Mouse (Mus musculus): ENCODE data around the gene Map3k3. TPM values are rescaled to one million over a fixed set of nuclear protein-coding genes. Genes with fewer than 3 reads are reported as not detected.
"Not testable (repeated sequence)": the region's sequence is repeated elsewhere in the genome, so short reads cannot be mapped to it uniquely, and the experiment has no call there.

The Map3k3 gene
- total RNA-seq, 2 experiments from 2014 or later, result 45.9 to 47.1 TPM

- DNase-seq (ENCODE audit: low spot score in 2 of 2), result no peak
These were observed 107.8 kb downstream of the Map3k3 start for GRCm38 (mm10) chr11:106192241-106192640.

DNA sequence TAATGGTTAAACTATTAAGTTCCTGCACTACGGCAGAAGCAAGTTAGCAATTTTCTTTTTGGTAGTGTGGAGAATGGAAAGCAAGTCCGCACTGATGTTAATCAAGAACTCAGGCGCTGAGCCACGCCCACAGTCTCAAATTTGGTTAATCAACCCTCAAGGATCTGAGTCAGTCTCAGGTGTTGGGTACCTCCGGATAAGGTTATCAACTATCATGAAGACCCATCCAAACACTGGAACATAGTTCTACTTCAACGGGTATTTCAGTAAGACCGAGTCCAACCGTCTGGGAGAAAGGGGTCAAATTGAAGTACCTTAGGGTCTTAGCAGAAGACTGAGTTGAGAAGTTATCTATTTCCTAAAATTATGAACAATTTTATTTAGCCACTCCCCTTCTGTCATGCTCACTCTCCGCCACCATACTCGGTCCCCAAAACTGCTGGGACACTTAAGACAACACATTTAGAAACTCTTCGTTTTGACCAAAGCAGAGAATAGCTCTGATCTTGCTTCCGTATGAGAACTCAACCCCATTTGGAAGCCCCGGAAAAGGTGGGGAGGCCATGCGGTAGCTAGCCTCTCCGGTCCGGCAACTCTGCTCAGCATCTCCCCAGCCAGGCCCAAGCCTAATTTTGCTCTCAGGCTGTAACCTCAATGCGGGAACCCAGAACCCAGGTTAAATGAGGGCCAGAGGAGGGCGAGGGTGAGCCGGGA, 108.4 kb downstream of the Map3k3 start:
- no peak for DNase-seq (ENCODE audit: low spot score in 2 of 2)

DNA sequence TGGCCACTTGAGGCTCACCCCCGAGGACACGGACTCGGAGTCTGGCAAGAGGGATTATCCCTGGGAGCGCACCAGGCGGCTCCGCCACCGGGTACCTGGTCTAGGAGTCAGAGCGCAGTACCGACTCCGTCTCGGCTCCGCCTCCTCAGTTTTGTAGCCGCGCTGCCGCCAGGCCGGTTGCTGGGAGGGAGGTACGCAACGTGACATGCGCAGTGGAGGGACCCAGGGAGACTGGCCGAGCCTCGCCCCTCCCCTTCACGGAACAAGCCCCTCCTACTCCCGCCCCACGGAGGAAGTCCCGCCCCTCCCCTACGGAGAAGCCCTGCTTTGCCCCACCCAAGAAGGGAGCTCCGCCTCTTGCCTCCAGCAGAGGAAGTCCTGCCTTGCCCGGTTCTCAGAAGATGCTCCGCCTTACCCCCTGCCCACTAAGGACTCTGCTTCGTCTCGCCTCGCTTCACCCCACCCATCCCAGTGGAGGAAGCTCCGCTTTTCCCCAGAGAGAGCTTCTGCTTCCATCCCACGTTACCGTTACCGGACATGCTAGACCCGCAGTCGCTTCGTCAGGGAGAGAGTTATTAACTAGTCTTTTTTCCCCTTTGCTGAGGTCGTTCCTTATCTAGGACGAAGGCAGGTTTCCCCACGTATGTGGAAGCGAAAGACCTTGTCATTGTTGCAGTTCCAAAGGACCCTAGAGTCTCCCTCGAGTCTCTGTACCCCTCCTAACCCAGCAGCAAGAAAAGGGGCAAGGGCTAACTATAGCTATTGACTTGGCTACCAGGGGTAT, 109.2 kb downstream of the Map3k3 start:
- DNase-seq (ENCODE audit: low spot score in 2 of 2), result peak; percentile 95 to 97

DNA sequence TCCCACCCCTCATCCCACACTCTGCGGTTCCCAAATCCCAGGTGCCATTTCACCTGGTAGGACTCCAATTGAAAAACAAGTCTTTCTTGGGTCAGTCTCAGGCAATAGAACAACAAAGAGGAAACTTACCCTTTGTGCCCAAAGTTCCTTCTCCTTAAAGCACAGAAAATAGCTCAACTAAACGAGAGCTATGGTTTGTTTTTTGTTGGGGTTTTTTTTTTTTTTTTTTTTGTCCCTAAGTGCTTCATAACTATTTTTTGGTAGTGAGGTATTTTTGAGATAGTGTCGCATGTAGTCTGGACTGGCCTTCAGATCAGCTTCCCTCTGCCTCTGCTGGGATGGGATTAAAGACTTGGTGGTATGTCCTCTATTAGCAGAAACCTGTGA, 109.7 kb downstream of the Map3k3 start:
- DNase-seq (ENCODE audit: low spot score in 2 of 2), result no peak

DNA sequence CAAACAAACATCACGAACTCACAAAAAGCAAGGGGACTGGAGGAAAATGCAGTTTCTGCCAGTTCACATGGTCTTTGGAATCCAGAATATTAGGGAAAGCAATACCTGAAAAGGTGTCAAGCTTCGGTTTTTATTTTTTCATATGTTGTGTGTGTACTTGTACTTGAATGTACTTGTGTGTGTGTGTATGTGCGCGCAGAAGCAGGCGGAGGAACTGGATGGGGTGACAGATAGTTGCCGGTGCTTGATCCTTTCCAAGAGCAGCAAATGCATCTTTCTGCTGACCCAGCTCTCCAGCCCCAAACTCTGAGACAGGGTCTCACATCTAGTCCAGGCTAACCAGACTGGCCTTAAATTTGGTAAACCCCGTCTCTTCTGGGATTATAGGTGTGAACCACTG, 110.5 kb downstream of the Map3k3 start:
- DNase-seq (ENCODE audit: low spot score in 2 of 2), result no peak

GRCm38 (mm10) chr11:106195341-106195740, 110.9 kb downstream of the Map3k3 start:
- no peak for DNase-seq (ENCODE audit: low spot score in 2 of 2)

- DNase-seq (ENCODE audit: low spot score in 2 of 2), result no peak
These were observed 113.9 kb downstream of the Map3k3 start for GRCm38 (mm10) chr11:106198277-106198676.

GRCm38 (mm10) chr11:106199997-106200396, 115.6 kb downstream of the Map3k3 start:
- DNase-seq (ENCODE audit: low spot score in 2 of 2), result not testable (repeated sequence)

DNA sequence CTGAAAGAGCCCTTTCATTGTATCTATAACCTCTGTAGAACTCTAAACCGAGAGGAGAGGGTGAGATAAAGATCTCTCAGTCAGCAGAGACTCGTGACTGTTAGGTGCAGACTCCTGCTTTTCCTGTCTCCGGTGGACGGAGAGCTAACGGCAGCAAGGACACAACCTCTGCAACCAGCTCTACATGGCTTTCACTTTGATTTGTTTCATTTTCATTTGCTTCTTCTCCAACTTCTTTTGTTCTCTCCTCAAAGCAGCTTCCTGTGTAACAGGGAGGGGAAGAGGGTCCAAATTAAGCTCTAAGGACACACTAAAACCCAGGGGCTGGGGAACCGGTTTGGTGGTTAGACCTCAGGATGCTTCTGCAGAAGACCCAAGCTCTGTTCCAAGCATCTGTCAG, 116.3 kb downstream of the Map3k3 start:
- no peak for DNase-seq (ENCODE audit: low spot score in 2 of 2)

DNA sequence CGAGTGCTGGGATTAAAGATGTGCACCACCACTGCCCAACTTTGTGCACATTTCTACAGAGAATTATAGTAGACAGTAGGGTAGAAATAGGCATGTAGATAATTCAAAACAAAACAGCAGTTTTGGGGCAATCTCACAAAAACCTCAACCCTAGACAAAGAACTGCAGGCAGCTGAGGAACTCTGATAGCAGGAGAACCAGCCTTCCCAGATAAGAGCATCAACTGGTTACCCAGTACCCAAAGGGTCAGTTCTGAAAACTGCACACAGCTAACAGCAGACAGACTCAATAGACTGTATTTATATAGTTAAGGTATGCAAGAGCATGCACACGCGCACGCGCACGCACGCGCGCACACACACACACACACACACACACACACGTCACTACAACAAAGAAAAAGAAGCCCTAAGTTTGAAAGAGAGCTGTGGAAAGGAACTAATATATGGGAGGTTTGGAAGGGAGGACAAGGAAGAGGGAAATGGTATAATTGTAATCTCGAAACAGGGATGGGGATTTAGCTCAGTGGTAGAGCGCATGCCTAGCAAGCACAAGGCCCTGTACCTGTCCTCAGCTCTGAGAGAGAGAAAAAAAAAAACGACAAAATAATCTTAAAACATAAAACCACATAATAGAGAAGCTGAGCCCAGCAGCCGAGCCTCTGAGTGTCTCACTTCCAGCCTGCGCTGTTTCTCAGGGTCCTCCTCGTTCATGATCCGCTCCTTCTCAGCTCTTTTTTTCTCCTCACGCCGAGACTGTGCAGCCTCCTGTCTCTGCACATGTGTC, 117.1 kb downstream of the Map3k3 start:
- DNase-seq (ENCODE audit: low spot score in 2 of 2), result no peak

DNA sequence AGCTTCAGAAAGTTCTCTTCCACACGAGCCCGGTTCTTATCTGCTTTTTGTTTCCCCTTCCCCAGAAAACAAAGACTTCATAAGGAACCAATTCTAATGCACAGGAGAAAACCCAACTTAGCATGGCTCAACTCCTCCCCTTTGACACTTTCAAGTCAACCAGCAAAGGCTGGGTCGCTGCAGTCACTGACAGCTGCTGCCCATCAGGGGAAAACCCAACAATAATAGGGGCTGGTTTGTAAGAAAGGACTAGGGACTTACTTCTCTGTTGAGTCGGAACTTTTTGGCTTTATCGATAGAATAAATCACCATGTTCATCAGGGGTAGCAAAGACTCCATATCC, 117.7 kb downstream of the Map3k3 start, which contains the start of gene Strada:
Strada (minus strand) TSS at position 46 of the 343 bp plus-strand sequence.
- DNase-seq (ENCODE audit: low spot score in 2 of 2), result no peak

Other genes with a start within 250 kb of the Map3k3 start
- gene Cyb561, start 131.3 kb upstream of the Map3k3 start, total RNA-seq (2021), result 1 to 10 TPM; 4.9 to 5.0 TPM
- gene Ace, start 116.7 kb upstream of the Map3k3 start, total RNA-seq (2021), result 10 to 100 TPM; 23.0 to 35.7 TPM
- not detected for gene Ace3, start 89.9 kb upstream of the Map3k3 start, total RNA-seq (2021)
- under 1 TPM in 1 of 2 experiments, not detected in 1; 0.31 TPM for gene Kcnh6, start 76.5 kb upstream of the Map3k3 start, total RNA-seq (2021)
- gene Dcaf7, start 47.7 kb upstream of the Map3k3 start, total RNA-seq (2021), result 10 to 100 TPM; 60.3 to 60.5 TPM
- 10 to 100 TPM; 19.6 to 19.8 TPM for gene Taco1, start 18.6 kb upstream of the Map3k3 start, total RNA-seq (2021)
- gene Gm10840, start 76.2 kb downstream of the Map3k3 start, total RNA-seq (2021), result not detected
- 10 to 100 TPM; 35.8 to 40.7 TPM for gene Limd2, start 76.2 kb downstream of the Map3k3 start, total RNA-seq (2021)
- 10 to 100 TPM; 26.4 to 32.3 TPM for gene Strada, start 117.6 kb downstream of the Map3k3 start, total RNA-seq (2021)
- 10 to 100 TPM; 72.7 to 74.6 TPM for gene Ccdc47, start 131.7 kb downstream of the Map3k3 start, total RNA-seq (2021)
- 10 to 100 TPM; 46.1 to 47.3 TPM for gene Ddx42, start 132.3 kb downstream of the Map3k3 start, total RNA-seq (2021)
- gene Ftsj3, start 171.5 kb downstream of the Map3k3 start, total RNA-seq (2021), result 10 to 100 TPM; 32.6 to 34.6 TPM
- 100 to 1,000 TPM; 123 to 146 TPM for gene Psmc5, start 171.5 kb downstream of the Map3k3 start, total RNA-seq (2021)
- 10 to 100 TPM; 36.6 to 38.1 TPM for gene Smarcd2, start 188.4 kb downstream of the Map3k3 start, total RNA-seq (2021)
- gene Tcam1, start 192.1 kb downstream of the Map3k3 start, total RNA-seq (2021), result under 1 TPM; 0.12 to 0.29 TPM
- not detected for gene Gh, start 217.3 kb downstream of the Map3k3 start, total RNA-seq (2021)
- gene Cd79b, start 230.1 kb downstream of the Map3k3 start, total RNA-seq (2021), result 1 to 10 TPM; 1.3 to 1.5 TPM